Mouse (Mus musculus) large intestine, adult 2 months (tissue): Measurements from ENCODE around the gene Ttc28. TPM values are rescaled to one million over a fixed set of nuclear protein-coding genes. Genes with fewer than 3 reads are reported as not detected.
"Not testable (repeated sequence)": the region's sequence is repeated elsewhere in the genome, so short reads cannot be mapped to it uniquely, and the experiment has no call there.

ENCODE experiments used
- DNase-seq: peaks from one replicate; pipeline ENCODE4 v3.0.0-alpha.2; 2012; ENCODE audit warnings: low read depth, low spot score
- WGBS: fragments of 180-500 bp; shearing (Covaris S2); methylation state at CpG from one replicate; pipeline ENCODE4 v1.1.7; 2018; 5-methylcytosine and 5-hydroxymethylcytosine counted together
- polyA plus RNA-seq: library from polyadenylated mRNA; depleted of rRNA; stranded (reverse); fragments of >200 nt; gene quantifications from 2 replicates; pipeline ENCODE4 v1.2.3, GENCODE M21; 2012; rRNA removed

The Ttc28 gene
- 1.1 and 1.9 TPM in 2 replicates for polyA plus RNA-seq

GRCm38 (mm10) chr5:110879584-110880374, at the start of gene Ttc28:
Ttc28 (plus strand) TSS chr5:110879803.
- no peak for DNase-seq

DNA sequence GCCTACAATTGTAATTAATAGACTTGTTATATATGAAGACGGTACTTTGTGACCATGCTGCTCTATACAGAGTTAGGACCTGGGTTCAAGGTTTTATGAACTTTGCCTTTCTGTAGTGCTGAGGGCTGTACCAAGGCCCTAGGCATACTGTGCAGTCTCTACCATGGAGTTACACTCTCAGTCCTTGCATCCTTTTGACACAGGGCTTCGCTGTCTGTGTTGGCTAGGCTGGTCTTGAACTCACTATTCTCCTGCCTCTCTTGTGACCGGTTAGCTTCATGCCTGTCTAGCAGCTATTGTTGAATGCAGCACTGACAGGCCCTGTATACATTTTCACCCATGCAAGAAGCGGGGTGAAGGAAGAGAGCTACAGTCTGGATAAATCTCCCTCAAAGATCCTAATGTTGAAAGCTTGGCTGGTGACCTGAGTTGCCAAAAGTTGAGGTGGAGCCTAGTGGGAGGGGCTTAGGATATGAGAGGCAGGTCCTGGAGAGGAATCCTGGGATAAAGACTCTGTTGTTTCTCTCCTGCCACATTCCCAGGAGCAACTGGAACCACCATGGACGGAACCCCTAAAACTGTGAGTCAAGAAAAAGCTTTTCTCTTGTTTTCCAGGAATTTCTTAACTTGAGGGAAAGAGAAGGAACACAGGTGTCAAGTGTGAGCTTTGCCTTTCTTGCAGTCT, 48.4 kb upstream of the Ttc28 start:
- no peak for DNase-seq
- 91% methylated on average over 5 of the region's 5 CpGs for WGBS

More at GRCm38 (mm10) chr5:110879584-110880374, at the start of gene Ttc28:
- 2% methylated on average over 95 of the region's 101 CpGs for WGBS

DNA sequence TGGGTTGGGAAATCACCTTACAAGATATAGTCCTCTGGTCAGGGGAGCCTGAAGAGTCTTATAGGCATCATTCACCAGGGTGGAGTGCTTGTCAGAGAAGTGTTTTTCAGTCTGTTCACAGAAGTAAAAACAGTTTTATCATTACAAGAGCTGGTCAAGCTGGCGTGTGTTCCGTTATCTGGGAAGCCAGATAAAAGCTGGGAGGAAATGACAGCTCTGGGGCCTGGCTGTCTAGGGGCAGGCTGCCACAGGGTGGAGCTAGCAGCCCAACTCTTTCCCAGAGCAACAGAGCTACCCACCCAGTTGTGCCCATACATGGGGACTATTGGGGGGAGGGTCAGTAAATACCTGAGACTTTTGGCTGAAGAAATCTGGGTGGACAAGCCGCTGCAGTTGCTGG, 43.6 kb upstream of the Ttc28 start:
- WGBS: 24% methylated on average over 3 of the region's 3 CpGs
- DNase-seq: no peak

DNA sequence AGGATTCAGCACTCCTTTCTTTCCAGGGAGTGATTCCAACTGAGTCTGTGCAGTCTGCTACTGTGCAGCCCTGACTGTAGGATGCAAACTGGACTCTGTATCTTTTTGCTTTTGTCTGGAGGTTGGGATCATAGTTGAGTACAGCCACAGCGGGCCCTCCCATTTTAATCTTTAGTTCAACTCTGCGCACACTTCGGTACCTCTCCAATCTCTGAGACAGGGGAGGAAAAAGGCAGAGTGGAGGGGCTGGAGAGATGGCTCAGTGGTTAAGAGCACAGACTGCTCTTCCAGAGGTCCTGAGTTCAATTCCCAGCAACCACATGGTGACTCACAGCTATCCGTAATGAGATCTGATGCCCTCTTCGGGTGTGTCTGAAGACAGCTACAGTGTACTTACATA, 41.6 kb upstream of the Ttc28 start:
- DNase-seq: not testable (repeated sequence)
- WGBS: 78% methylated on average over 5 of the region's 5 CpGs

GRCm38 (mm10) chr5:110839038-110839677, 40.4 kb upstream of the Ttc28 start:
- 3% methylated on average over 28 of the region's 28 CpGs for WGBS
- DNase-seq: no peak

GRCm38 (mm10) chr5:110839678-110840365, 39.8 kb upstream of the Ttc28 start, which contains the start of the genes Hscb and Chek2:
Hscb (minus strand) TSS chr5:110839777.
Chek2 (plus strand) TSS chr5:110839979.
- peak; percentile 99 for DNase-seq
- WGBS: under 1% methylated on average over 41 of the region's 41 CpGs

GRCm38 (mm10) chr5:110840465-110840864, 39.1 kb upstream of the Ttc28 start:
- DNase-seq: no peak
- WGBS: 5% methylated on average over 4 of the region's 4 CpGs

GRCm38 (mm10) chr5:110841046-110841862, 38.3 kb upstream of the Ttc28 start:
- DNase-seq: no peak
- WGBS: 93% methylated on average over 14 of the region's 14 CpGs

DNA sequence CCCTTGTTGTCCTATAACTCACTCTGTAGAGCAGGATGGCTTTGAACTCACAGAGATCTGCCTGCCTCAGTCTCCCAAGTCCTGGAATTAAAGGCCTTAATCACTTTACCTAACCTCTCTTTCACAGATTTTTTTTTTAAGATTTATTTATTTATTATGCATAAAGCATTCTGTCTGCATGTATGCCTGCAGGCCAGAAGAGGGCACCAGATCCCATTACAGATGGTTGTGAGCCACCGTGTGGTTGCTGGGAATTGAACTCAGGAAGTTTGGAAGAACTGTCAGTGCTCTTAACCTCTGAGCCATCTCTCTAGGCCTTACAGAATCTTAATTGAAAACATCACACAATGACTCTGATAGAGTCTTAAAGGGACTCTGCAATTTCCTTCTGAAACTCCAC, 26.6 kb upstream of the Ttc28 start:
- DNase-seq: no peak
- 86% methylated on average over 1 of the region's 1 CpGs for WGBS

GRCm38 (mm10) chr5:110857091-110857490, 22.5 kb upstream of the Ttc28 start:
- DNase-seq: no peak
- WGBS: 83% methylated on average over 5 of the region's 5 CpGs

DNA sequence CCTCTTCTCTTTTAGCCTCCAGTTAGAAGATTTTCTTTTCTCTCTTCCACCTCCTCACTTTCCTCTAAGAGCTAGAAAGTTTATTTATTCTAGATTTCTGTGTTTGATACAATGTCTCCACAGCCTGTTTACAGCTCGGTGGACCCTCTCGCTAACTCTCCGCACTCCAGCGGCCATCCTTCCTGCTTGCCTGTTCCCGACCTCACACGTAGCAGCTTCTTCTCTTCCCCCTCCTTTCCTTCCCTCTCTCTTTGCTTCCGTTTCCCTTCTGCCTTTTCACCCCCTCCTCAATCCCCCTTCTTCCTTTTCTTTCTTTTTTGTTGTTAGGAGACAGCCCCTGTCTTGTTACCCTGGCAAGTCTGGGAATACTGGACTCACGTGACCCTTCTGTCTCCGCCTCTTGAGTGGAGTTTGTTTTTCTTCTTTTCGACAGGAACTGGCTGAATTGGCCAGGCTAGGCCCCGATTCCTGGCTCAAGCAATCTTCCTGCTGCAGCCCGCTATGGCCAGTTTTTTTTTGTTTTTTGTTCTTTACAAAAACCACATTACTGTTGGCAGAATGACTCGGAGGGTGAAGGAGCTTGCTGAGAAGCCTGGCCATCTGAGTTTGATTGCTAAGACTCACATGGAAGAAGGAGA, 20.5 kb upstream of the Ttc28 start:
- 56% methylated on average over 13 of the region's 13 CpGs for WGBS
- no peak for DNase-seq

- 81% methylated on average over 5 of the region's 5 CpGs for WGBS
- DNase-seq: no peak
Observed at GRCm38 (mm10) chr5:110860445-110860844, 19.2 kb upstream of the Ttc28 start.

GRCm38 (mm10) chr5:110868460-110868859, 11.1 kb upstream of the Ttc28 start:
- WGBS: 79% methylated on average over 4 of the region's 4 CpGs
- DNase-seq: no peak

DNA sequence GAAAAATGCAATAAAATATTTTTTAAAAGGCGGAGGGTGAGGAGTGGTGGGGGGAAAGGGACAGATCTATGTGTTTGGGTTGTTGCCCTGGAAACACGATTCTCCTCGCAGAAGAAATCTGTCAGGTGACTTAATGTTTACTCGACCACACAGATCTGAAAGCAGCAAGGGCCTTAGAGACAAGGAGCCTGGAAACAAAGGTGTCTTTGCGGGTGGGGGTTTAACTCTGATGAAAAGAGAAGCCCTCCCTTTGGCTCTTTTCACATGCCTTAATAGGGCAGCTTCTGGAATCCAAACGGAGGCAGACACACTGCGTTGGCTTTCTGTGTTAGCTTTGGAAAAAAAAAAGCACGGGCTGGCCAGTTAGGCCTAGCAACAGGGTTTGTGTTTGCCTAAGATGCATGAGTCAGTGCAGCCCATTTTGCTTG, 10.3 kb upstream of the Ttc28 start:
- WGBS: 44% methylated on average over 8 of the region's 8 CpGs
- no peak for DNase-seq

GRCm38 (mm10) chr5:110873160-110873559, 6.4 kb upstream of the Ttc28 start:
- DNase-seq: no peak
- 96% methylated on average over 6 of the region's 6 CpGs for WGBS

GRCm38 (mm10) chr5:110874711-110875110, 4.9 kb upstream of the Ttc28 start:
- DNase-seq: no peak

- WGBS: 97% methylated on average over 1 of the region's 1 CpGs
- DNase-seq: no peak
Observed at GRCm38 (mm10) chr5:110875286-110875685, 4.3 kb upstream of the Ttc28 start.

- DNase-seq: no peak
- 90% methylated on average over 5 of the region's 5 CpGs for WGBS
Observed at GRCm38 (mm10) chr5:110877666-110878505, 1.7 kb upstream of the Ttc28 start.
